Mouse (Mus musculus) forebrain, embryonic 10.5 days (tissue): ENCODE measurements around the gene Gpkow. TPM values are rescaled to one million over a fixed set of nuclear protein-coding genes. Genes with fewer than 3 reads are reported as not detected.
"Not testable (repeated sequence)": the region's sequence is repeated elsewhere in the genome, so short reads cannot be mapped to it uniquely, and the experiment has no call there.

ENCODE experiments used
- DNase-seq: peaks from one replicate; pipeline ENCODE4 v3.0.0-alpha.2; 2017; ENCODE audit warnings: low spot score; ENCODE audit errors: extremely low spot score
- H3K27ac ChIP-seq: fragments of 300-500 bp; sonication (generic); 2 replicates; pipeline ENCODE4 v1.5.1; 2016; ENCODE audit warnings: mild to moderate bottlenecking
- H3K27me3 ChIP-seq: fragments of 300-500 bp; sonication (generic); 2 replicates; pipeline ENCODE4 v1.6.1; 2016; ENCODE audit warnings: mild to moderate bottlenecking; ENCODE audit not compliant: poor library complexity, severe bottlenecking
- H3K36me3 ChIP-seq: fragments of 300-500 bp; sonication (generic); replicated peaks from 2 replicates; pipeline ENCODE4 v1.6.1; 2016; ENCODE audit warnings: mild to moderate bottlenecking, moderate library complexity
- H3K4me1 ChIP-seq: fragments of 300-500 bp; sonication (generic); 2 replicates; pipeline ENCODE4 v1.6.1; 2016
- H3K4me3 ChIP-seq: fragments of 300-500 bp; sonication (generic); 2 replicates; pipeline ENCODE4 v1.5.1; 2016; ENCODE audit warnings: mild to moderate bottlenecking, moderate library complexity
- H3K9me3 ChIP-seq: fragments of 300-500 bp; sonication (generic); 2 replicates; pipeline ENCODE4 v1.6.1; 2016; ENCODE audit warnings: mild to moderate bottlenecking, moderate library complexity
- WGBS: fragments of 180-500 bp; shearing (Covaris S2); methylation state at CpG from one replicate; pipeline ENCODE4 v1.1.7; 2016; 5-methylcytosine and 5-hydroxymethylcytosine counted together
- polyA plus RNA-seq: library from polyadenylated mRNA; unstranded; fragments of >200 nt; fragmentation: Nextera tagmentation; extraction: Ambion mirVana; gene quantifications from 2 replicates; pipeline ENCODE4 v1.2.1, GENCODE M21; 2016

Gpkow gene
- polyA plus RNA-seq, 1 experiment from 2014 or later, result 46.1 TPM

DNA sequence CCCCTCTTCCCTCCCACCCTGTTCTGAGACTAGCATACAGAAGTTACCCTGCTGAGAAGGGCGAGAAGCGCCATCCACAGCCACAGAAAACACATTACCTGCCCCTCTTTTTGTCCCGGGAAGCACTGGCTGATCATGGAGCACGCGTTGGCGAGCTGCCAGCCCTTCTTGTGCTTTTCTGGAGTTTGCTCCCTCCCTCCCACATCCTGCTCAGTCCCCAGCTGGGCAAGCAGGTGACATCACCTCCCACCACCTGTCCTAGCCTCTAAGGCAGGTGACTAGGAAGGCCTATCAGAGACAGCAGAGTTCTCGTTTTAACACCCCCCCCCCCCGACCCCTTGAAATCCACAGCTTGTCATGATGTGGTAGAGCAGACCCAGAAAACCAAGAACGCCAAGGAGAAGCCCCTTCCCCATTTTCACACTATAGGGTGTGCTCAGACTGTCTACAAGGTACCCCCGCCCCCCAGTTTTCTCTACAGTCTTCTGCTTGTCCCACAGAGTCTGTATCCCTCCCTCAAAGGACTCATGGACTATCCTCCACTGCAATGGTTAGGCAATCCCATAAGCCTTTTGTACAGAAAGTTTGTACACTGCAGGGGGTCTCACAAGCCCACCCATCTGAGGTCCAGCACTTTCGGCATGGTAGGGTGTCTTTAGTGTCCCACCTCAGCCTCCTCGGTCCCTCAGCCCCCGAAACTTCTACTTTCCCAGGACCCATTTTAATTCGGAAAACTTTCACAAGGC is 42.6 kb downstream of the Gpkow start:
- H3K4me1 ChIP-seq, result peaks cover 3% of the 10 kb centered on the region; the same call in 1 of the 2 replicates
- peaks cover 24% of the 10 kb centered on the region for H3K36me3 ChIP-seq
- no peak overlapping the region for H3K4me3 ChIP-seq
- H3K27ac ChIP-seq, result no peak overlapping the region
- no peaks in the 10 kb centered on the region for H3K9me3 ChIP-seq
- 72% methylated on average over 14 of the region's 14 CpGs for WGBS
- no peaks in the 10 kb centered on the region for H3K27me3 ChIP-seq
- DNase-seq, result no peak

DNA sequence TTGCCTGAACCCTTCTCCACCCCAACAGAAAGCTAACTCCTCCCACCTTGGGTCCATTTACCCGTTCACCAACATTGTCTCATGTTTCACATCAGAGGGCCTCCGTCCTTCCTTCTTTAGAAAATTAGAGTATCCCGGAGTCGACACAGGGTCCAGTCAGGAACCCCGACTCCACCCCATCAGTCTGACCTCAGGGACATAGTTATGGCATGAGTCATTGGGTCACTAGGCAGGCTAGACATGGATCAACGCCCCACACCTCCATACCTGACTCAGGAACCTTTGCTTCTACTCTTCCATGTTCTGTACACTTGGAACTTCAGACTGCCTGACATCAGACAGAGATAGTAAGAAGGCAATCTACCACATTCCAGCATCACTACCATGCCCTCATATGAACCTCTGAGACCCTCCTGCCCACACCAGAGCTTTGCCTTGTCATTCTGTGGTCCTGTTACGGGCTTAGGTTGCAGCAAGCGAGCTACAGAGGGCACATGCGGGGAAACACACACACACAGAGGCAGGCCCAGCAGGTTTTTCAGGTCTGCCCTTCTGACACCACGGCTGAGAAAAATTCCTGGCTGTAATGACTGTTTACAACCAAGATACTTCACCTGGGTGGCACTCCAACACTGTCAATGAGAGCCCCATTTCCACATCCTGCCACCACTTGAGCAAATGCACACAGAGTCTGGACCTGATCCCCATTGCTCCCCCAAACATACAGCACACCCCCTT is 43.3 kb downstream of the Gpkow start:
- peaks cover 19% of the 10 kb centered on the region for H3K36me3 ChIP-seq
- no peak for DNase-seq
- H3K9me3 ChIP-seq, result no peaks in the 10 kb centered on the region
- H3K4me1 ChIP-seq, result peaks cover 3% of the 10 kb centered on the region; the same call in 1 of the 2 replicates
- 71% methylated on average over 10 of the region's 10 CpGs for WGBS
- H3K27ac ChIP-seq, result no peak overlapping the region
- H3K4me3 ChIP-seq, result no peak overlapping the region
- no peaks in the 10 kb centered on the region for H3K27me3 ChIP-seq

DNA sequence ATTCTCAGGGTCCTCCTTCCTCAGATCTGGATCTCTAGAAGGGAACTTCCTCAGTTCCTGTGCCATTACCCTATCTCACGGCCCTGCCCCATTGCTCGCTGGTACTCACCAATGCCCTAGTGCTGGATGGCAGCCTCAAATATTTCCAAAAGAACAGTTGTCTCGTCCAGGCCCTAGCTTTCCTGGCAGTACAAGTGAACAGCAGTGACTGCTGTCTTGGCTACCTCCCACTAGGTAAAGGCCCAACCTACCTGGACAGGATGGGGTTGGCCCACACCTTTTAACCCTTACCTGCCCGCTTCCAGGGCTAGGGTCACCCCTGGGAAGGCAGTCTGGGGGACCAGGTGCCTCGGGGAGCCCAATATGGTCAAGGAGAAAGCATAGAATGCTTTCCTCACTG is 44.2 kb downstream of the Gpkow start:
- Histone ChIP-seq H3K27me3 (no peaks in the 10 kb centered on the region), H3K36me3 (peaks cover 17% of the 10 kb centered on the region), H3K4me3 (no peak overlapping the region), H3K4me1 (peaks cover 3% of the 10 kb centered on the region; the same call in 1 of the 2 replicates), H3K9me3 (no peaks in the 10 kb centered on the region), H3K27ac (no peak overlapping the region)
- 79% methylated on average over 5 of the region's 5 CpGs for WGBS
- DNase-seq, result no peak

DNA sequence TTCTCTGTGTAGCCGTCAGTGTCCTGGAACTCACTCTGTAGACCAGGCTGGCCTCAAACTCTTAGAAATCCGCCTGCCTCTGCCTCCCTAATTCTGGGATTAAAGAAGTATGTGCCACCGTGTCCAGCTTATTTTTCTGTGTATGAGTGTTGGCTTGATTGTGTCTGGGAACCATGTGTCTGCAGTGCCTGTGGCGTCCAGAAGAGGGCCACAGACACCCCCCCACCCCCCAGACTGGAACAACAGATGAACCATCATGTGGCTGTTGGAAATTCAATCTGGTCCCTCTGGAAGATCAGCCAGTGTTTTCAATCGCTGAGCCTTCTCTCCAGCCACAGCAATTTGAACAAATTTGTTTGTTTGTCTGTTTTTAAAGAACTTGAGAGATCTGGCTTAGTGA is 46.5 kb downstream of the Gpkow start:
- no peak overlapping the region for H3K4me3 ChIP-seq
- no peak overlapping the region for H3K27ac ChIP-seq
- no peaks in the 10 kb centered on the region for H3K36me3 ChIP-seq
- WGBS, result 63% methylated on average over 5 of the region's 5 CpGs
- H3K27me3 ChIP-seq, result no peaks in the 10 kb centered on the region
- peaks cover 3% of the 10 kb centered on the region; the same call in 1 of the 2 replicates for H3K4me1 ChIP-seq
- H3K9me3 ChIP-seq, result no peaks in the 10 kb centered on the region
- no peak for DNase-seq

DNA sequence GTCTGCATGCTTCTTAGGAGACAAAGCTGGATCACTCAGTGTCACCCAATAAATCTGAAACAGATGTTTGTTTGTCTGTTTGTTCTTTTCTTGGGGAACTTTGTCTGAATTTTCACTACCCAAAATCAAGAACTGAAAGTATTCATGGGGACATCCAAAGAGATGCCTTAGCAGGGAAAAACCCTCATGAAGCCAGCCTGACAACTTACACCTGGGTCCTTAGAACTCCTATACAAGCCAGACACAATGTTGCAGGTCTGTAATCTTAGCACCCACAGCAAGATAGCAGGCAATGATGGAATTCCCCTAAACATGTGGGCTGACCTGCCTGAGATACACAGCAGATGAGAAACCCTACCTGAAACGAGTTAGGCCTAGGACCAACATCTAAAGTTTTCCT is 48.0 kb downstream of the Gpkow start:
- Histone ChIP-seq H3K27ac (no peak overlapping the region), H3K36me3 (no peaks in the 10 kb centered on the region), H3K9me3 (no peaks in the 10 kb centered on the region), H3K4me3 (no peak overlapping the region), H3K27me3 (no peaks in the 10 kb centered on the region), H3K4me1 (peaks cover 6% of the 10 kb centered on the region)
- DNase-seq, result no peak
- WGBS, result 85% methylated on average over 1 of the region's 1 CpGs

DNA sequence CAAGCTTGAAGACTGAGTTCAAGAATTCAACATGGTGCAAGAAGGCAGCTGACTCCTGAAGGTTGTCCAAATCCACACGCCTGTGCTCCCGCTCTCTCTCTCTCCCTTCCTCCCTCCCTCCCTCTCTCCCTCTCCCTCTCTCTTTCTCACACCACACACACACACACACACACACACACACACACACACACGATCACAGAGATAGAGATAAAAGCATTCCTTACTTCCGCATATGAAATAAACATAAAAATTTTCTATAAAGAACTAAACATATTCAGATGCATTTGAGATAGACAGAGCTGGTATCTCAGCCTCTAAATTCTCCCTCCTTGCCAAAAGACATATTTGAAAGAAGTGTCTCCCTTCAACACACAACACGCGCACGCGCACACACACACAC is 48.5 kb downstream of the Gpkow start:
- Histone ChIP-seq H3K9me3 (peaks cover 2% of the 10 kb centered on the region; the same call in 1 of the 2 replicates), H3K36me3 (no peaks in the 10 kb centered on the region), H3K4me3 (no peak overlapping the region), H3K27me3 (no peaks in the 10 kb centered on the region), H3K4me1 (peaks cover 9% of the 10 kb centered on the region), H3K27ac (no peak overlapping the region)
- no peak for DNase-seq
- WGBS, result 92% methylated on average over 8 of the region's 8 CpGs

DNA sequence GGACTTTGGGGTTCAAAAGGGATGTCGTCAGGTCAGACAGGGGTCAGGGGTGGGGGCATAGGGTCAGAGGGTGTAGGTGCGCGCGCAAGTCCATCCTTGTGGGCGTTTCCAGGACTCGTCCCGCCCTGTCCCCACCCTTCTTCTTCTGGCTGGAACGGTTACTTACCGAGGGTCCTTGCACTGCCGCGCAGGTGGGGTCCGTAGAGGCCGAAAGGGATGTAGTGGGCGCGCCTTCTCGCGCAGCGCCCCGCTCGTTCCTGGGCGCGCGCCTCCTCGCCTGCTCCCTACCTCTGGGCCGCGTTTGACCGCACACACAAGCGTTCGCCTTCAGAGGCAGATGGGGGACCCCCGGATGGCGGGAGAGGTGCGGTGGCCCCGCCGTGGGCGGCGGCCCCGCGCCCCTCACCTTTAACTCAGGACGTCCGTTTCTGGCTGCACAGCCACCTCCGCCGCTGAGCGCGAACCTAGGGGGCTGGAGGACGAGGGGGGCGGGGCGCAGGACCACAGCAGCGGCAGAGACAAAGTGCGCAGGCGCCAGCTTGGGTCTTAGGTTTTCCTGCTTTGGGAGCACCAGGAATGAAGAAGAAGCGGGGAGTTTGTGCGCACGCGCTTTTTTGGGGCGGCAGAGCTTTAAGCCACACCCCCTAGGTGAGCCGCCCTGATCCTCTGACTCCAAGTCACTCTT is 53.6 kb downstream of the Gpkow start, which contains the start of gene Ccdc120:
Gene Ccdc120, minus strand, starts transcription at position 474 of the 685 bp plus-strand sequence.
- peak within 1 kb of the TSS; percentile 74 for H3K4me3 ChIP-seq
- DNase-seq, result peak; percentile 79
- WGBS, result 10% methylated on average over 54 of the region's 56 CpGs
- no peaks in the 10 kb centered on the region for H3K36me3 ChIP-seq
- no peaks in the 10 kb centered on the region for H3K27me3 ChIP-seq
- H3K9me3 ChIP-seq, result peaks cover 5% of the 10 kb centered on the region; the same call in 1 of the 2 replicates
- peaks cover 9% of the 10 kb centered on the region for H3K4me1 ChIP-seq
- peak within 1 kb of the TSS; percentile 90 for H3K27ac ChIP-seq

DNA sequence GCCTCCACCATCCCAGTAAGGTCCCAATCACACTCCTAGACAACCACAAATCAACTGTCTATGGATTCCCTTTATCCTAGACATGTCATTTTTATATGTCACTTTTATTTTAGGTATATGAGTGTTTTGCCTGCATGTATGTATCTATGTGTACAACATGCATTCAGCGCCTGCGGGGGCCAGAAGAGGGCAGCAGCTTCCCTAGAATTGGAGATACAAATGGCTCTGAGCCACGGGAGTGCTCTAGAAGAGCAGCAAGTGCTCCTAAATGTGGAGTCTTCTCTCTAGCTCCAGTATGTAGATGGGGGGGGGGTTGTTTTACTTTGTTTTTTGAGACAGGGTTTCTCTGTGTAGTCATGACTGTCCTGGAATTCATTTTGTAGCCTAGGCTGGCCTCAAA is 56.7 kb downstream of the Gpkow start:
- not testable (repeated sequence) for DNase-seq, H3K36me3 ChIP-seq

More for the DNA sequence above, 56.7 kb downstream of the Gpkow start:
- not testable (repeated sequence) for H3K9me3 ChIP-seq, H3K27me3 ChIP-seq, H3K4me3 ChIP-seq, H3K27ac ChIP-seq, H3K4me1 ChIP-seq
- 20% methylated on average over 3 of the region's 3 CpGs for WGBS

Other genes starting within 250 kb of the Gpkow start
- gene Foxp3, start 123.5 kb upstream of the Gpkow start, polyA plus RNA-seq, result 0.09 TPM in 2 replicates
- 1.3 and 1.6 TPM in 2 replicates for gene Ppp1r3f, start 122.8 kb upstream of the Gpkow start, polyA plus RNA-seq
- gene Ccdc22, start 91.6 kb upstream of the Gpkow start, polyA plus RNA-seq, result 35.8 and 38.0 TPM in 2 replicates
- 0.02 TPM in 1 of 2 replicates, not detected in the other for gene Cacna1f, start 90.0 kb upstream of the Gpkow start, polyA plus RNA-seq
- gene Syp, start 58.7 kb upstream of the Gpkow start, polyA plus RNA-seq, result 9.2 and 11.6 TPM in 2 replicates
- 3.2 and 3.6 TPM in 2 replicates for gene Prickle3, start 39.9 kb upstream of the Gpkow start, polyA plus RNA-seq
- gene Plp2, start 25.7 kb upstream of the Gpkow start, polyA plus RNA-seq, result 49.7 and 50.4 TPM in 2 replicates
- 0.10 TPM in 1 of 2 replicates, not detected in the other for gene Magix, start 15.9 kb upstream of the Gpkow start, polyA plus RNA-seq
- 16.3 and 20.0 TPM in 2 replicates for gene Wdr45, start 17.2 kb downstream of the Gpkow start, polyA plus RNA-seq
- 0.47 TPM in 1 of 2 replicates, not detected in the other for gene Gm45208, start 25.1 kb downstream of the Gpkow start, polyA plus RNA-seq
- gene Praf2, start 31.3 kb downstream of the Gpkow start, polyA plus RNA-seq, result 76.5 and 78.4 TPM in 2 replicates
- gene Ccdc120, start 53.8 kb downstream of the Gpkow start, polyA plus RNA-seq, result 14.5 and 19.3 TPM in 2 replicates
- gene Tfe3, start 65.4 kb downstream of the Gpkow start, polyA plus RNA-seq, result 25.3 and 29.3 TPM in 2 replicates
- gene Gripap1, start 92.6 kb downstream of the Gpkow start, polyA plus RNA-seq, result 45.6 TPM in 2 replicates
- gene Kcnd1, start 125.2 kb downstream of the Gpkow start, polyA plus RNA-seq, result 0.87 and 1.0 TPM in 2 replicates
- 40.3 and 40.8 TPM in 2 replicates for gene Otud5, start 144.2 kb downstream of the Gpkow start, polyA plus RNA-seq
- 10.4 and 14.0 TPM in 2 replicates for gene Pim2, start 181.1 kb downstream of the Gpkow start, polyA plus RNA-seq
- 25.0 and 27.3 TPM in 2 replicates for gene Slc35a2, start 186.9 kb downstream of the Gpkow start, polyA plus RNA-seq
- gene Pqbp1, start 202.1 kb downstream of the Gpkow start, polyA plus RNA-seq, result 128 and 129 TPM in 2 replicates
- gene Timm17b, start 202.2 kb downstream of the Gpkow start, polyA plus RNA-seq, result 182 and 186 TPM in 2 replicates
- gene Gm10491, start 210.7 kb downstream of the Gpkow start, polyA plus RNA-seq, result not detected in 2 replicates
- gene Gm10490, start 212.4 kb downstream of the Gpkow start, polyA plus RNA-seq, result not detected in 2 replicates
- gene Pcsk1n, start 222.7 kb downstream of the Gpkow start, polyA plus RNA-seq, result 8.7 and 8.9 TPM in 2 replicates
- gene Eras, start 231.5 kb downstream of the Gpkow start, polyA plus RNA-seq, result 0.22 and 0.43 TPM in 2 replicates